Mouse (Mus musculus) ovary, adult 10 weeks (tissue): ENCODE measurements around the gene Nucb1. TPM values are rescaled to one million over a fixed set of nuclear protein-coding genes. Genes with fewer than 3 reads are reported as not detected.

Experiments used
- polyA plus RNA-seq: library from polyadenylated mRNA; stranded (reverse); fragments of 350-450 nt; fragmentation: Illumina TruSeq; extraction: RNeasy Lipid Tissue Mini Kit (QIAGEN cat#74804); gene quantifications from one replicate; pipeline ENCODE4 v1.2.3, GENCODE M21; 2014

The Nucb1 gene
- polyA plus RNA-seq = 55.5 TPM

GRCm38 (mm10) chr7:45509912-45510787 is at the start of gene Nucb1:
Gene Nucb1, minus strand, starts transcription at chr7:45510406.

GRCm38 (mm10) chr7:45554744-45555143 is 44.5 kb upstream of the Nucb1 start, which contains the start of gene Hsd17b14:
Gene Hsd17b14, plus strand, starts transcription at chr7:45554893.

GRCm38 (mm10) chr7:45525809-45526473 is 15.7 kb upstream of the Nucb1 start, which contains the start of the genes Ppp1r15a and Plekha4:
Gene Ppp1r15a, minus strand, starts transcription at chr7:45526268.
Gene Plekha4, plus strand, starts transcription at chr7:45526330.

GRCm38 (mm10) chr7:45488293-45489204 is 21.7 kb downstream of the Nucb1 start, which contains the start of gene Dhdh:
Gene Dhdh, minus strand, starts transcription at chr7:45488805.

GRCm38 (mm10) chr7:45486761-45487415 is 23.3 kb downstream of the Nucb1 start, which contains the start of gene Gm45808:
Gene Gm45808, minus strand, starts transcription at chr7:45486811.

GRCm38 (mm10) chr7:45481374-45481927 is 28.8 kb downstream of the Nucb1 start, which contains the start of gene Tulp2:
Gene Tulp2, plus strand, starts transcription at chr7:45481877.

GRCm38 (mm10) chr7:45466283-45467089 is 43.7 kb downstream of the Nucb1 start, which contains the start of gene Bax:
Gene Bax, minus strand, starts transcription at chr7:45466898.

GRCm38 (mm10) chr7:45459564-45460140 is 50.6 kb downstream of the Nucb1 start, which contains the start of gene Ftl1:
Gene Ftl1, minus strand, starts transcription at chr7:45459884.

Other genes with a start within 250 kb of the Nucb1 start
- gene Slc6a21, start 232.9 kb downstream of the Nucb1 start, polyA plus RNA-seq = not detected
- 0.46 TPM for gene Trpm4, start 176.6 kb downstream of the Nucb1 start, polyA plus RNA-seq
- gene Hrc, start 175.1 kb downstream of the Nucb1 start, polyA plus RNA-seq = 0.31 TPM
- gene Ppfia3, start 143.4 kb downstream of the Nucb1 start, polyA plus RNA-seq = not detected
- not detected for gene Lin7b, start 139.8 kb downstream of the Nucb1 start, polyA plus RNA-seq
- gene Snrnp70, start 114.7 kb downstream of the Nucb1 start, polyA plus RNA-seq = 78.5 TPM
- gene Kcna7, start 104.8 kb downstream of the Nucb1 start, polyA plus RNA-seq = not detected
- gene Ntf5, start 96.7 kb downstream of the Nucb1 start, polyA plus RNA-seq = 2.6 TPM
- gene Lhb, start 89.6 kb downstream of the Nucb1 start, polyA plus RNA-seq = not detected
- gene Gys1, start 75.6 kb downstream of the Nucb1 start, polyA plus RNA-seq = 4.5 TPM
- gene Ruvbl2, start 72.3 kb downstream of the Nucb1 start, polyA plus RNA-seq = 2.1 TPM
- 0.88 TPM for gene Ftl1, start 50.5 kb downstream of the Nucb1 start, polyA plus RNA-seq
- gene Bax, start 43.5 kb downstream of the Nucb1 start, polyA plus RNA-seq = 1.9 TPM
- gene Tulp2, start 28.5 kb downstream of the Nucb1 start, polyA plus RNA-seq = 2.3 TPM
- gene Gm45808, start 23.6 kb downstream of the Nucb1 start, polyA plus RNA-seq = not detected
- gene Dhdh, start 21.6 kb downstream of the Nucb1 start, polyA plus RNA-seq = 28.5 TPM
- 2.3 TPM for gene Ppp1r15a, start 15.9 kb upstream of the Nucb1 start, polyA plus RNA-seq
- gene Plekha4, start 15.9 kb upstream of the Nucb1 start, polyA plus RNA-seq = 0.43 TPM
- gene Hsd17b14, start 44.5 kb upstream of the Nucb1 start, polyA plus RNA-seq = not detected
- 2.1 TPM for gene Bcat2, start 59.7 kb upstream of the Nucb1 start, polyA plus RNA-seq
- gene Fgf21, start 105.1 kb upstream of the Nucb1 start, polyA plus RNA-seq = not detected
- not detected for gene Fut1, start 106.9 kb upstream of the Nucb1 start, polyA plus RNA-seq
- not detected for gene Izumo1, start 111.4 kb upstream of the Nucb1 start, polyA plus RNA-seq
- gene Rasip1, start 117.1 kb upstream of the Nucb1 start, polyA plus RNA-seq = not detected
- 0.51 TPM for gene Mamstr, start 129.6 kb upstream of the Nucb1 start, polyA plus RNA-seq
- 0.94 TPM for gene Fut2, start 156.0 kb upstream of the Nucb1 start, polyA plus RNA-seq
- not detected for gene Ntn5, start 173.6 kb upstream of the Nucb1 start, polyA plus RNA-seq
- gene Sec1, start 184.0 kb upstream of the Nucb1 start, polyA plus RNA-seq = not detected
- gene Car11, start 189.4 kb upstream of the Nucb1 start, polyA plus RNA-seq = not detected
- 10.6 TPM for gene Dbp, start 194.7 kb upstream of the Nucb1 start, polyA plus RNA-seq
- gene Rpl18, start 205.1 kb upstream of the Nucb1 start, polyA plus RNA-seq = 1.6 TPM
- gene Sphk2, start 207.6 kb upstream of the Nucb1 start, polyA plus RNA-seq = 0.40 TPM
- gene Fam83e, start 210.8 kb upstream of the Nucb1 start, polyA plus RNA-seq = not detected
- gene Spaca4, start 215.4 kb upstream of the Nucb1 start, polyA plus RNA-seq = not detected